Mouse (Mus musculus) neural tube, embryonic 10.5 days (tissue): ENCODE data around the gene Zfp637.
"Not testable (repeated sequence)": the region's sequence is repeated elsewhere in the genome, so short reads cannot be mapped to it uniquely, and the experiment has no call there.

Source experiments
- DNase-seq: peaks from one replicate; pipeline ENCODE4 v3.0.0-alpha.2; 2017; ENCODE audit warnings: low spot score; ENCODE audit errors: extremely low spot score

The Zfp637 gene

GRCm38 (mm10) chr6:117863751-117864150 is 22.8 kb downstream of the Zfp637 start:
- no peak for DNase-seq

DNA sequence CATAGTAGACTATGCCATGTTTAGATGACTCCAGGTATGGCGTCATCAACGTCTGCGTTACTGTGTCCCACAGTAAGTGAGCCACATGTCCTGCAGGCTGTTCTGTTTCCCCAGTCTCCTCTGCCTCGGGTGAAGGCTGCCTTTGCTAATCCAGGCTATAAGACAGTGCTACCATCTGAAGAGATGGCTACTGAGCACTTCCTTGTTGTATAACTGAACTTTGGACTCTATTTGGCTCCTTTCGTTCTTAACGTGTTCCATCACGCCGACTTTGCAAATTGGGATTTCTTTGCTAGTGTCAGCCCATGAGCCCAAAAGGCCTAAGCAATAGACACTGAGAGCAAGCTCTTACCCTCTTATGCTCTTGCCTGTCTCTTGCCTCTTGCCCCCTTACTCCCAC is 27.2 kb downstream of the Zfp637 start:
- DNase-seq: no peak

DNA sequence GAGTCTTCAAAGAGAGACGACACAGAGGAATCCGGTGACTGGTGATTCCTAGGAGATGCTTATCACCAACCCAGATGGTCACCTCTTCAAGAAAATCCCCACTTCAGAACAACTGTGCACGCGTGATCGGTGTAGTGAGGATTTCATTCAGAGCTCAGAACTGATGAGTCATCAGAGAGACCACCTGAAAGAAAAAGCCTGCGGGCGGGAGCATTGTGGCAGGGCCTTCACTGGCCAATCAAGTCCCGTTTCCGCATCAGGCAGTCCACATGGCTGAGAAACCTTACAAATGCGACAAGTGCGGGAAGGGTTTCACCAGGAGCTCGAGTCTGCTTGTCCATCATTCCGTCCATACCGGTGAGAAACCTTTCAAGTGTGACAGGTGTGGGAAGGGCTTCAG is 30.1 kb downstream of the Zfp637 start:
- no peak for DNase-seq

DNA sequence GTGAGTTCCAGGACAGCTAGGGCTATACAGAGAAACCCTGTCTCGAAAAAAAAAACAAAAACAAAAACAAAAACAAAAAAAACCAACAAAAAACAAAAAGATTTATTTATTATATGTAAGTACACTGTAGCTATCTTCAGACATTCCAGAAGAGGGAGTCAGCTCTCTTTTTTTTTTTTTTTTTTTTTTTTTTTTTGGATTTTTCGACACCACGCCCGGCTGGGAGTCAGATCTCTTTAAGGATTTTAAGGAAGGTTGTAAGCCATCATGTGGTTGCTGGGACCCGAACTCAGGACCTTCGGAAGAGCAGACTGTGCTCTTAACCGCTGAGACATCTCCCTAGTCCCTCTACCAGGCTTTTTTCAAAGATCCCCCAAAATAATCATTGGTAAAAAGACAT is 32.5 kb downstream of the Zfp637 start:
- DNase-seq: not testable (repeated sequence)

GRCm38 (mm10) chr6:117874621-117875281 is 33.8 kb downstream of the Zfp637 start:
- DNase-seq: no peak

DNA sequence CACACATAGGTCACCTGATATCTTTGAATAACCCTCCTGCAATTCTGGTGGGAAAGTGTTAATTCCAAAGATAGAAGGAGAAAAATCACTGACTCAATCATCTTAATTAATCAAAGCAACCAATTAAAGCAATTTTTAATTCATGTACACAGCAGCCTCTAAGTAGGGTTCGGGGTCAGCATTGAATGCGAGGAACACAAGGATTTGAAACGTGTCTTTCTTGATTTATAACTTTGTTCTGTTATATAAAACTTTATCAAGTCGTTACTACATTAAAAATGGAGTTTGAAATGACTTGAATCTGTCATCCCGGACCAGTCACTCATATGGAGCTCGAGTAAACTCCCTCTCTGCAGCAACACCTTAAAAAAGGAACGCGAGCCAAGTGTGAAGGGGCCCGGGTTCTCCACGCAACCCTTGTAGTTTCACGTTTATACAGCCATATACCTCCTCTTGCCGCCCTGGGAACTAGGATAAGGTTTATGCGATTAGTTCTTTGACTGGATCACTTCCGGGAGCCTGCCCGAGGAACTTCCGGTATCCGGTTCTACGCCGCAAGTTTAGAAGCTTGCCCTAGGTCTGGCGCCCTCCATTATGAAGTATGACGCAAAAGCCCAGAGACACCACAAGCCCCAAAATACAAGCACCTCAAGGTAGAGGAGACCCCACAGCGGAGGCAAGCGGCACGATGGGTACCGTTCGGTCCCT is 37.9 kb downstream of the Zfp637 start:
- no peak for DNase-seq

- DNase-seq: peak; percentile 100
Measured at GRCm38 (mm10) chr6:117879408-117880115, 38.6 kb downstream of the Zfp637 start.

GRCm38 (mm10) chr6:117880394-117880838 is 39.4 kb downstream of the Zfp637 start:
- no peak for DNase-seq

DNA sequence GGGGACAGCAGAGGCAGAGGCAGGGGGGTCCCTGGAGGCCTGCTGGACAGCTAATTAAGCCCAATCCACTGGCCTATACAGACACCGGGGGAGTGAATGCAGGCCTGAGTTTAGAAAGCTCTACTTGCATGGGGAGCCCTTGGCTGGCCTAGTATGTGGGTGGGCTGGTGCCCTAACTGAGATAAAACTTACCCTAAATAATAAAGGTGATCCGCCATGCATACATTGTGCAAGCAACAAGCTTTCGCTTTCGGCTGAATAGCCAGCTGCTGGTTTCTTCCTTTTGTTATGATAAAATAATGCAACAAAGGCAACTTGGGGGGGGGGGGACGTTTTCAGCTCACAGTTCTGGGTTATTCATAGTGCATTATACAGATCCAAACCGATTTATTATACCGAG is 40.2 kb downstream of the Zfp637 start:
- no peak for DNase-seq

DNA sequence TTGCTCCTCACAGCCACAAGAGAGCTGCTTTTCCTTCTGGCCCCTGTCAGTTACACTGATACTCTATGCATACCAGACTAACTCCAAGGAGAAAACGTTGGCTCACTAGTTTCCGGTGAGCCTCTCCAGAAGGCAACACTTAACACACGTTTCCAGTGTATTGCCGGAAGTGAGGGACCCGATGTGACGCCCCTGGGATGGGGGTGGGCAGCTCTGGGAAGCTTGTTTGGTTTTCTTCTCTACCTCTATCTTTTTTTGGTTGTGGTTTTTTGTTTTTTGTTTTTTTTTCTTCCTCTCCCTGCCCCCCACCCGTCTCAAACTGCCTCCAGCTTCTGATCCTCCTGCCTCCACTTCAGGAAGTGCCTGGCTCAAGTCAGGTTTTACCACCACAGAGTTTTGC is 41.0 kb downstream of the Zfp637 start:
- no peak for DNase-seq

DNA sequence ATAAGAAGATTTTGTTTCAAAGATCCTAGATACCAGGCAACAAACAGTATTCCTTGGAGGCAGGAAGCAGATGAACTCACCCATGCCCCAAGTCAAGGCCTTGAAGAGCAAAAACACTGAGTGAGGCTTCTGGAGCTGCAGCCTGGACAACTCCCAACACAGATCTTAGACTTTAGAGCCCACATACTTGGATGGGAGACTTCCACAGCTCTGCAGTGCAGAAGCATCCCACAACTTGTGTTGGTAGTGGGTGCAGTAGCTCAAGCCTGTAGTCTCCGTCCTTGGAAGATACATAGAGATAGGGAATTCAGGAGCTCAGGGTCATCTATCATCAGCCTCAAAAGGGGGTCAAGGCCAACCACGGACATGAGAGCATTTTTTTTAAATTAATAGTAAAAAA is 45.0 kb downstream of the Zfp637 start:
- no peak for DNase-seq

- no peak for DNase-seq
Measured at GRCm38 (mm10) chr6:117888032-117888431, 47.1 kb downstream of the Zfp637 start.

DNA sequence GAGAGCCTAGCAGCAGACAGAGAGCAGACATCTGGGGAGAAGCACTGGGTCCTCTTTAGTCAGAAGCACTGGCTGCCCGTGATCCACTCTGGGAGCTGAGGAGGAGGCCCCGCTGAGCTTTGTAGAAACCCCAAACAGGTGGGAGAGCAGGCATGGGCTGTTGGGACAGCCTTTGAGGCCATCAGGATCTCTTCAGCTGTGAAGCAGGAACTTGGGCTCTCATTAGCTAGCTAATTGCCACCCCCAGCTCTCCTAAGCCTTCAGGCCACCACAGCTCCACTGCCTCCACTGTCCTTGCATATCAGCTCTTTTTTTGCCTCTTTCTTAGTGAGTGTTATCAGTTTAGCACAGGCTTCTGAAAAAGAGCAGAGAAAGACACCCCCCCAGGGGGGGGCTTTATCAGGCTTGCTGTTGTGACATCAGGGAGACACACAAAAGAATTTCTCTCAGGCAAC is 47.7 kb downstream of the Zfp637 start:
- DNase-seq: no peak

DNA sequence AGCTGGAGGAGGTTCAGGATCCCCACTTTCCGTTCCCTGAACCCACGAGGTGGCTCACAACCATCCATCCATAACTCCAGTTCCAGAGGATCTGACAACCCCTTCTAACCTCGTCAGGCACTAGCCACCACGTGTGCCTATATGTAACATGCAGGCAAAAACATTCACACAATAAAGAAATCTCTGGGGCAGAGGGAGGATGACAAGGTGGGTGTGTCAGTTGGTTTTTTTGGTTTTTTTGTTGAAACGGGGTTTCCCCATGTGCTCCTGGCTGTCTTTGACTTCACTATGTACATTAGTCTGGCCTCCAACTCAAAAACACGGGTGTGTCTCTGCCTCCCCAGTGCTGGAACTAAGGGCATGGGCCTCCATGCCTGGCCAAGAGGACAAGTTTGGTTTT is 49.3 kb downstream of the Zfp637 start:
- no peak for DNase-seq

DNA sequence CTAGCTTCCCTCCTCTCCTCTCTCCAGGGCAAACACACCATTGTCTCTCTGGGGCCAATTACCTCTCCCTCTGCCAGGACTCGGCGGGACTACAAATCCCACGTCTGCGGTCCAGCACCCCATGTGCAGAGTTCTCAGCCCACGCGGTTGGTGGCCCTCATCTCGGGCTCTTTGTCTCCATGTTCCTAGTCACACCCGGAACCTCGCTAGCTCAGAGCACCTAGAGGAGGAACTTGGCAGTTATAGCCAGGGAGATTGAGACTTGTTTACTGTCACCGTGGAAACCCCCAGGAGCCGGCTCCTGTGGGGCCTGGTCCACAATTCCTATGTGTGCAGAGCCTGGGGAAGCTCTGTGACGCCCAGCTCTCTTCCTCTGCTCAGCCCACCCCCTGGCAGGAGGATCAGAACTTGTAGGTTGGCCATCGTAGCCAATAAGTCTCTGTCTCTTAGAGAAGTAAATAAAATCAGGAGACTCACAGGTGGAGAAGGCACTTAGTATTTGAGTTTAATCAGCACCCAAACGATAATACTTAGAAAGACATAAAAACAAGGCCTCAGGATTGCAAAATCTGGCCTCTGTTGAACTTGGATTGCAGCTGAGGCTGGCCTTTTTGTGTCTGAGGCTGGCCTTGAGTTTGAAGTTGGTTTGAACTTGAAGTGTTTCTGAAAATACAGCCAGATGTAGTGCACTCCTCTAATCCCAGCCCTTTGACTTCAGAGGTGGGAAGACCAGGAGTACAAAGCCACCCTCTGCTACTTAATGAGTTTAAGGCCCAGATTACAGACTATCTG is 50.6 kb downstream of the Zfp637 start:
- DNase-seq: no peak

DNA sequence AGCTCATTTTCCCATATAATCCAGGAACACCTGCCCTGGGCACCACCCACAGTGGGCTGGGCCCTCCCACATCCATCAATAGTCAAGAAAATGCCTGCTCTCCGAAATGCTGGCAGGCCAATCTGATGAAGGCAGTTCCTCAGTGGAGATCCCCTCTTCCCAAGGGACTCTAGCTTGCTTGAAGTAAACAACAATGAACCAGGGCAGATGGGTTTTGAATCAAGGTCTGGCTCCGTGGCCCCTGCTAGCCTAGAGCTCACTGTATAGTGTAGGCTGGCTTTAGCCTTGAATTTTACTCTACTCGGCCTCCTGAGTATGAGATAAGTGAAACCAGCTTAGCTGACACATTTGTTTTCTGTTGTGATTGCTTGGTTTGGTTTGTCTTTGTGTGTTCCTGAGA is 51.4 kb downstream of the Zfp637 start:
- DNase-seq: no peak

DNA sequence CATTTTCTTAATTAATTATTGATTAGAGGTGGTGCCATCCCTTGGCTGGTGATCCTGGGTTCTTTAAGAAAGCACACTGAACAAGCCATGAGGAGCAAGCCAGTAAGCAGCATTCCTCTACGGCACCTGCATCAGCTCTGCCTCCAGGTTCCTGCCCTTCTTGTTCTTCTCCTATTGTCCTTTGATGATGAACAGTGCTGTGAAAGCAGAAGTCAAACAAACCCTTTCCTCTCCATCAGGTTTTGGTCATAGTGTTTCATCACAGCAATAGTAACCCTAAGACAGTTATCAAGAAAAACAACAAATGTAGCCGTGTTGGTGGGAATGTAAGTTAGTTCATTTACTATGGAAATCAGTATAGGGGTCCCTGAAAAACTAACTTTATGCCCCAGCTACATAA is 52.5 kb downstream of the Zfp637 start:
- DNase-seq: no peak
